Mouse (Mus musculus): ENCODE results near the gene Socs7. TPM values are rescaled to one million over a fixed set of nuclear protein-coding genes. Genes with fewer than 3 reads are reported as not detected.

Socs7 gene
- polyA plus RNA-seq, 1 experiment from 2014 or later: 7.3 TPM

Other genes starting within 250 kb of the Socs7 start
- gene Tbx21, start 247.2 kb upstream of the Socs7 start, polyA plus RNA-seq (2015; fragmentation: Nextera tagmentation; extraction: Ambion mirVana): 0.15 and 0.22 TPM in 2 replicates
- 7.2 and 7.8 TPM in 2 replicates for gene Tbkbp1, start 211.1 kb upstream of the Socs7 start, polyA plus RNA-seq (2015; fragmentation: Nextera tagmentation; extraction: Ambion mirVana)
- gene Kpnb1, start 174.7 kb upstream of the Socs7 start, polyA plus RNA-seq (2015; fragmentation: Nextera tagmentation; extraction: Ambion mirVana): 29.7 and 31.4 TPM in 2 replicates
- gene Npepps, start 81.9 kb upstream of the Socs7 start, polyA plus RNA-seq (2015; fragmentation: Nextera tagmentation; extraction: Ambion mirVana): 142 and 155 TPM in 2 replicates
- 38.2 and 39.5 TPM in 2 replicates for gene Mrpl45, start 46.8 kb upstream of the Socs7 start, polyA plus RNA-seq (2015; fragmentation: Nextera tagmentation; extraction: Ambion mirVana)
- 0.43 and 0.51 TPM in 2 replicates for gene Gpr179, start 10.5 kb upstream of the Socs7 start, polyA plus RNA-seq (2015; fragmentation: Nextera tagmentation; extraction: Ambion mirVana)
- 8.5 and 9.4 TPM in 2 replicates for gene Arhgap23, start 53.0 kb downstream of the Socs7 start, polyA plus RNA-seq (2015; fragmentation: Nextera tagmentation; extraction: Ambion mirVana)
- gene 4933428G20Rik, start 137.8 kb downstream of the Socs7 start, polyA plus RNA-seq (2015; fragmentation: Nextera tagmentation; extraction: Ambion mirVana): 0.85 and 0.87 TPM in 2 replicates
- 8.0 and 8.9 TPM in 2 replicates for gene Srcin1, start 213.6 kb downstream of the Socs7 start, polyA plus RNA-seq (2015; fragmentation: Nextera tagmentation; extraction: Ambion mirVana)

Measured in hindbrain, embryonic 16.5 days (tissue).